Mouse (Mus musculus) embryonic facial prominence, embryonic 11.5 days (tissue): ENCODE results near the gene Nrip3. TPM values are rescaled to one million over a fixed set of nuclear protein-coding genes. Genes with fewer than 3 reads are reported as not detected.

Source experiments
- ATAC-seq: fragments of 200-750 bp; cut with Nextera tagmentation; replicated peaks from 2 replicates; pipeline ENCODE4 v1.8.0; 2017; ENCODE audit warnings: low read depth; ENCODE audit not compliant: insufficient number of reproducible peaks, low FRiP score, low TSS enrichment
- DNase-seq: peaks from one replicate; pipeline ENCODE4 v3.0.0-alpha.2; 2015; ENCODE audit warnings: low spot score
- H3K27ac ChIP-seq: fragments of 300-500 bp; sonication (generic); replicated peaks from 2 replicates; pipeline ENCODE4 v1.5.1; 2014; ENCODE audit warnings: mild to moderate bottlenecking, low read depth, low read length, control low read depth
- H3K27me3 ChIP-seq: fragments of 300-500 bp; sonication (generic); 2 replicates; pipeline ENCODE4 v1.6.1; 2014; ENCODE audit warnings: mild to moderate bottlenecking, low read length, moderate library complexity, mixed read lengths; ENCODE audit not compliant: control insufficient read depth, insufficient read depth
- H3K36me3 ChIP-seq: fragments of 300-500 bp; sonication (generic); replicated peaks from 2 replicates; pipeline ENCODE4 v1.6.1; 2014; ENCODE audit warnings: low read depth, mild to moderate bottlenecking, low read length, moderate library complexity, mixed read lengths; ENCODE audit not compliant: control insufficient read depth, insufficient read depth
- H3K4me1 ChIP-seq: fragments of 300-500 bp; sonication (generic); 2 replicates; pipeline ENCODE4 v1.6.1; 2014; ENCODE audit warnings: low read length, mixed read lengths; ENCODE audit not compliant: control insufficient read depth, insufficient read depth
- H3K4me2 ChIP-seq: fragments of 300-500 bp; sonication (generic); 2 replicates; pipeline ENCODE4 v1.6.1; 2014; ENCODE audit warnings: low read depth, mild to moderate bottlenecking, control low read depth, low read length, moderate library complexity
- H3K4me3 ChIP-seq: fragments of 300-500 bp; sonication (generic); 2 replicates; pipeline ENCODE4 v1.5.1; 2014; ENCODE audit warnings: low read depth, low read length, control low read depth
- H3K9ac ChIP-seq: fragments of 300-500 bp; sonication (generic); replicated peaks from 2 replicates; pipeline ENCODE4 v1.6.1; 2014; ENCODE audit warnings: mild to moderate bottlenecking, control low read depth, low read length
- H3K9me3 ChIP-seq: fragments of 300-500 bp; sonication (generic); replicated peaks from 2 replicates; pipeline ENCODE4 v1.6.1; 2016; ENCODE audit warnings: mild to moderate bottlenecking, low read length, inconsistent platforms, mixed read lengths; ENCODE audit not compliant: control insufficient read depth
- WGBS: fragments of 180-500 bp; shearing (Covaris S2); extraction: QIAGEN DNeasy Blood & Tissue Kit; methylation state at CpG from one replicate; pipeline ENCODE4 v1.1.7; 2014; 5-methylcytosine and 5-hydroxymethylcytosine counted together
- polyA plus RNA-seq: library from polyadenylated mRNA; unstranded; fragments of >200 nt; fragmentation: Nextera tagmentation; extraction: Ambion mirVana; gene quantifications from 2 replicates; pipeline ENCODE4 v1.2.1, GENCODE M21; 2014

Gene Nrip3
- polyA plus RNA-seq, 1 experiment from 2014 or later = 1.4 TPM

DNA sequence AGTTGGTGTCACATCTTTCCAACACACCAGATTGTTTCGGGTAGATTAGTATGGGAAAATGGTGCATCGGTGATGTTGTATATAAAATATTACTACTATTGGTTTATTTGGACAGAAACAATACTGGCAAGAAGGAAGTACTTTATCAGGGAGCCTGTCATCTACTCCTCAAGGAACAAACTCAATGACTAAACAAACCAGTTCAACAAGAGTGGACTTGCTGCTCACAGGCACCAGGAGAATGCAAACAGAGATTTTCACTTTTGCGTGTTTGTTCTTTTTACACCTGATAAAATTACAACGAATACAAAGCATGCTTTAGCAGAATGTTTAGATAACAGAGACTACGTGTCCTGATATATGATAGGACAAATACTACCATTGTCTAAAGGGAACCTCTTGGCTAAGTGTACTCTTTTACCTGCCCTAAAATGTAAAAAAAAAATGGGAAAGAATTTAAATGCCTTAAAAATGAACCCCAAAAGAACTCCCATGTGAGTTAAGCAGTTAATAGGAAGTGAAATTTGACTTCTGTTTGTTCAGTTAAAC lies 41.9 kb downstream of the Nrip3 start:
- Histone ChIP-seq H3K27ac (no peak overlapping the region), H3K36me3 (no peaks in the 10 kb centered on the region), H3K27me3 (no peaks in the 10 kb centered on the region), H3K4me1 (no peaks in the 10 kb centered on the region), H3K9ac (no peak overlapping the region), H3K4me2 (no peak overlapping the region), H3K4me3 (no peak overlapping the region), H3K9me3 (no peaks in the 10 kb centered on the region)
- ATAC-seq (no peak), DNase-seq (peak; percentile 7)
- 79% methylated on average over 5 of the region's 5 CpGs for WGBS

DNA sequence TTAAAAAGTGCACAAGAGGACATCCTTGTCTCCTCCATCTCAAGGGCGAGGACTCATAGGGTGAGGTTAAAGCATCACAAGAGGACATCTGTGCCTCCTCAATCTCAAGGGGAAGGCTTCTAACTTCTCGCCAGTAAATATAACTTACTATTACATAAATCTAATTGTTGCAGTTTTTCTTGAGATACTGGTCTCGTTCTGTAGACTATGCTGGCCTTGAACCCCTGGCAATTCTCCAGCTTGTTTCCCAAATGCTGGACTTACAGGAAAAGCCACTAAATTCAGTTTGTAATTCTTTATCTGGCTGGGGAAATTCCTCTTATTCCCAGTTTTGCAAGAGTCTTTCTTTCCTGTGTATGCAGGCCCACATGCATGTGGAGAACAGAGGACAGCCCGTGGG lies 47.0 kb downstream of the Nrip3 start:
- no peak overlapping the region for H3K4me2 ChIP-seq
- no peak overlapping the region for H3K4me3 ChIP-seq
- WGBS = 89% methylated on average over 4 of the region's 4 CpGs
- no peak overlapping the region for H3K9ac ChIP-seq
- no peaks in the 10 kb centered on the region for H3K27me3 ChIP-seq
- H3K27ac ChIP-seq = no peak overlapping the region
- ATAC-seq = no peak
- H3K36me3 ChIP-seq = no peaks in the 10 kb centered on the region
- H3K4me1 ChIP-seq = no peaks in the 10 kb centered on the region
- H3K9me3 ChIP-seq = no peaks in the 10 kb centered on the region
- DNase-seq = no peak

GRCm38 (mm10) chr7:109731626-109732025 lies 50.2 kb downstream of the Nrip3 start, which contains the start of gene Ascl3:
Gene Ascl3, minus strand, starts transcription at chr7:109731726.
- Histone ChIP-seq H3K4me2 (no peak within 1 kb of the TSS), H3K27me3 (no peaks in the 10 kb centered on the region), H3K4me3 (no peak within 1 kb of the TSS), H3K9me3 (no peaks in the 10 kb centered on the region), H3K9ac (no peak within 1 kb of the TSS), H3K27ac (no peak within 1 kb of the TSS), H3K36me3 (no peaks in the 10 kb centered on the region), H3K4me1 (no peaks in the 10 kb centered on the region)
- ATAC-seq = no peak
- DNase-seq = no peak
- 87% methylated on average over 5 of the region's 5 CpGs for WGBS

- no peaks in the 10 kb centered on the region for H3K27me3 ChIP-seq
- 94% methylated on average over 5 of the region's 5 CpGs for whole genome bisulfite sequencing
- H3K36me3 ChIP-seq = no peaks in the 10 kb centered on the region
- H3K4me1 ChIP-seq = no peaks in the 10 kb centered on the region
- DNase-seq (no peak), ATAC-seq (no peak)
- no peaks in the 10 kb centered on the region for H3K9me3 ChIP-seq
- no peak within 1 kb of the TSS for H3K27ac ChIP-seq
- H3K4me3 ChIP-seq = no peak within 1 kb of the TSS
- H3K9ac ChIP-seq = no peak within 1 kb of the TSS
- no peak within 1 kb of the TSS for H3K4me2 ChIP-seq
These were observed 58.1 kb downstream of the Nrip3 start, which contains the start of gene BC051019 for GRCm38 (mm10) chr7:109723697-109724096. Gene BC051019, minus strand, starts transcription at chr7:109723850.

DNA sequence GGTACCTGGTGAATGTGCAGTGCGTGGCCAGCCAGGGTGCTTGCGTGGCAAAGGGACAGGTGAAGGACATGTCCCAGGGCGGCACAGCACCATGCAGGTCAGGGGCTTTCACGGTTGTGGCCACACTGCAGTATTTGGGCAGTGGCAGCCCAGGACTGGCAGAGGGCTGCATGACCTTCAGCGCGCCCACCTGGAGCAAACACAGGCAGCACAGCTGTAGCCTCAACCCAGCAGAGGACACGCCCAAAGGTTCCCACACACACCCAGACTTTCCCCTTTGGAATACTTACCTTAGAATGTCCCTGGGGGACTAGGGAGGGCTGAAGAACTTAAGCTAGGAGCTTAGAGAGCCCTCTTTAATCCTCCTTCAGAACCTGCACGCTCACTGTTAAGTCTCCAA lies 58.7 kb downstream of the Nrip3 start:
- no peak for ATAC-seq
- 93% methylated on average over 8 of the region's 8 CpGs for WGBS

DNA sequence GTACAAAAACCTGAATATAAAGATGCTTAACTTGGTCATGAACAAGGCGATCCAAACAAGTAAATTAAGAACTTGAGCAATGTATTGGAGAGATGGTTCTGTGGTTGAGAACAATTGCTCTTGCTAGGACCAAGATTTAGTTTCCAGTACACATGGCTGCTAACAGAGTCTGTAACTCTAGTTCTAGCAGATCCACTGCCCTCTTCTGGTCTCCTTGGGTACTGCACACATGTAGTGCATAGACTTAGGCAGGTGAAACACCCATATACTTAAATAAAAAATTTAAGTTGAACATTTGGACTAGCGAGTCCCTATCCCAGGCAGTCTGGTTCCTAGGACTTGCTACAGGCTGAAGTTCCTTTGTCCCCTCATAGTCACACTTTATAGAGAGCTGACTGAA lies 59.2 kb downstream of the Nrip3 start:
- ATAC-seq (no peak), DNase-seq (peak; percentile 17)
- H3K9ac ChIP-seq = no peak overlapping the region
- no peak overlapping the region for H3K4me3 ChIP-seq
- 91% methylated on average over 2 of the region's 2 CpGs for WGBS
- H3K27ac ChIP-seq = no peak overlapping the region
- H3K4me2 ChIP-seq = no peak overlapping the region
- no peaks in the 10 kb centered on the region for H3K9me3 ChIP-seq
- no peaks in the 10 kb centered on the region for H3K36me3 ChIP-seq
- H3K27me3 ChIP-seq = no peaks in the 10 kb centered on the region
- no peaks in the 10 kb centered on the region for H3K4me1 ChIP-seq

More for the DNA sequence above, 58.7 kb downstream of the Nrip3 start:
- Histone ChIP-seq H3K4me1 (no peaks in the 10 kb centered on the region), H3K4me2 (no peak overlapping the region), H3K9ac (no peak overlapping the region), H3K36me3 (no peaks in the 10 kb centered on the region), H3K27me3 (no peaks in the 10 kb centered on the region), H3K4me3 (no peak overlapping the region), H3K27ac (no peak overlapping the region), H3K9me3 (no peaks in the 10 kb centered on the region)
- no peak for DNase-seq

- H3K4me1 ChIP-seq = no peaks in the 10 kb centered on the region
- no peak overlapping the region for H3K4me3 ChIP-seq
- no peak overlapping the region for H3K27ac ChIP-seq
- no peak overlapping the region for H3K9ac ChIP-seq
- no peaks in the 10 kb centered on the region for H3K27me3 ChIP-seq
- H3K9me3 ChIP-seq = no peaks in the 10 kb centered on the region
- 61% methylated on average over 9 of the region's 9 CpGs for WGBS
- H3K4me2 ChIP-seq = no peak overlapping the region
- peak; percentile 70 for DNase-seq
- no peaks in the 10 kb centered on the region for H3K36me3 ChIP-seq
- ATAC-seq = no peak
These were observed 62.5 kb downstream of the Nrip3 start for GRCm38 (mm10) chr7:109719286-109719685.

DNA sequence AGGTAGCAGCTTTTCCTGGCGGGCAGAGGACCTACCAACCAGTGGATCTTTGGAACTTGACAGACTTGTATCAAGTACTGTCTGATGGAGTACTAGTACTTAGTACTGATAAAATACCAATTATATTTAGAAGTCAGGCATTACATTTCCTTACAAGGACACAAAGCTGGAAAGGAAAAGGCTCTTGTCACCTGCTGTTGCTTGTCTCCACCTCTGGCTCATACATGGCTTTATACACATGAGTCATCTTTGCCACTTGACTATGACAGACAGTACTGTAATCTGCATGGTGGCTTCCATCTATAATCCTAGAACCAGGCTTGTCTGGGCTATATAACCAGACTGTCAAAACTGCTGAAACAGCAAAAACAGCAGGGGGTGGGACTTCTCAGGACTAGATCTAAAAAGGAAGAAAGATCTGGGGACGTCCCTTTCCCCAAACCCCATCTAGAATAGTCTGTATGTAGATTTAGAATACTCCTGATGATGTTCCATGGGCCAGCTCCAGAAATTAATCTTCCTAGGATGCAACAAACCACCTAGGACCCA lies 68.3 kb downstream of the Nrip3 start:
- 82% methylated on average over 2 of the region's 2 CpGs for WGBS
- Histone ChIP-seq H3K9ac (no peak overlapping the region), H3K9me3 (no peaks in the 10 kb centered on the region), H3K27me3 (no peaks in the 10 kb centered on the region), H3K4me2 (no peak overlapping the region), H3K4me3 (no peak overlapping the region), H3K36me3 (no peaks in the 10 kb centered on the region), H3K27ac (no peak overlapping the region), H3K4me1 (no peaks in the 10 kb centered on the region)
- DNase-seq (no peak), ATAC-seq (no peak)
